Mouse (Mus musculus) kidney, adult 11 months (tissue): ENCODE results near the gene Hspa1b.
A peak's percentile ranks its signal among the peaks of the same experiment; 100 is the strongest.

Source experiments
- DNase-seq: peaks from one replicate; pipeline ENCODE4 v3.0.0; 2022

The Hspa1b gene

DNA sequence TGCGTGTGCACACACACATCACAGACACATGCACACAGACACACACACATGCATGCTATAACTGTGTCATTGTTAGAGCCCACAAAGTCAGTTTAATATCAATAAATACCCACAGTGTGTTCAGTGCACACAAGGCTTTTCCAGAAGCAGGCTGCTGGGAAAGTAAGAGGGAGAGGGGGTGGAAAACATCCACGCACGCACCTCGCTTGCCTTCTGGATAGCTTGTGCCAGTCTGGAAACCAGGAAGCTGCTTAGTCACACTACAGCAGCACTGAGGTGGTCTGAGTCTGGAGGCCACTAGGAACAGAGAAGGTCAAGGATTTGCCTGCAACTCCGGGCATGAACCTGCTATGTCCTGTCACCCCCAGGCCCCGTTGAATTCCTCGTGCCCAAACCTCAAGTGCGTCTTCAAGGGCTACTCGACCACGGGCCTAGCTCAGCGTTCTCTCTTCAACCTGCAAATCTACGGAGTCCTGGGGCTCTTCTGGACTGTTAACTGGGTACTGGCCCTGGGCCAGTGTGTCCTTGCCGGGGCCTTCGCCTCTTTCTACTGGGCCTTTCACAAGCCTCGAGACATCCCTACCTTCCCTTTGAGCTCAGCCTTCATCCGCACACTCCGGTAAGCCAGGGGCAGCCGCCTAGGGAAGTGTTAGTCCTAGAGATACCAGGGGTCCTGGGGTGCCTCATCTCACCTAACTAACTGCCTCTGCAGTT, 31.6 kb downstream of the Hspa1b start:
- DNase-seq, result no peak

DNA sequence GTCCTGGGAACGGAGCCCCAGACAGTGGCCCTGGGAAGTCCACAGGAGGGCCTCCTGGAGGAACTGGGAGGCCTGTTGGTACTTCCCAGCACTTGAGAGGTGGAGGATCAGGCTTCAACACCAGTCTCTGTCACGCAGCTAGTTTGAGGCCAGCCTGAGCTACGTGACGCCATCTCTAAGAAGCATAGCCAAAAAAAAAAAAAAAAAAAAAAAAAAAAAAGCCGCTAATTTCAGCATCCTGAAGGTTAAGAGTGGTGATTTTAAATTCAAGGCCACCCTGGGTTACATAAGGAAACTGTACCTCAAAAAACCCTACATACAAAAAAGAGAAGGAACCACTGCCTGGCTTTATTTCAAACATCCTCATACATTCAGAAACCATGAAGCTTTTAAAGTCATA, 34.8 kb downstream of the Hspa1b start:
- DNase-seq, result no peak

DNA sequence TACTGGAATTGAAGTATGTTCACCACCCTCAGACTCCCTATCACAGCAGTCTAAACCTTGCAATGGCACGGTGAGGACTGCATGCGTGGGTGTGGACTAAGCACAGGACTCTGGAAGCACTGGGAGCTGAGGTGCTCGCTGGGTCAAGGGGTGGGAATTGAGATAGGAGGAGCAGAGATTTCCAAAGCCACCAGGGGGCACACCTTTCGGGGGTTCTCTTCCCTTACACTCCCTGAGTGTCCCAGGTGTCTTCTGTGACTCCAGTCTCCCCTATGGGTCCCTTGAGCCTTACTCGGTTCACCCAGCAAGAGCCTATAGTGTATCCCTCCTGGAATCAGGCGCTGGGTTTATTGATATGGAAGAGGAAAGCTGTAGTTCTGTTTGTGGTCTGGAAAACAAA, 36.1 kb downstream of the Hspa1b start:
- no peak for DNase-seq

DNA sequence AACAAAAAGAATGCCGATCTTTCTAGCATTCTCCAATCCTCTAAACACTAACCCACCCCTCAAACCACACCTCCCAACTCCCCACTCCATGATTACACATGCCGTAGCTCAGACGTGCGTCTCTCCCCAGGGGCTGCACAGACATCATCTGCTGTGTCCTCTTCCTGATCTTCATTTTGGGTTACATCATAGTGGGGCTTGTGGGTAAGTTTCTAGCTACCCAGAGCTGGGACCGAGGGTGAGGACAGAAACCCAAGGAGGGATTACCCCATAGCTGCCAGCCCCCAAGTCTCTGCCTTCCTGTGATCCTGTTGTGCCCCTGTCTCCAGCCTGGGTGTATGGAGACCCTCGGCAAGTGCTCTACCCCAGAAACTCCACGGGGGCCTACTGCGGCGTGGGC, 41.9 kb downstream of the Hspa1b start:
- DNase-seq, result no peak

DNA sequence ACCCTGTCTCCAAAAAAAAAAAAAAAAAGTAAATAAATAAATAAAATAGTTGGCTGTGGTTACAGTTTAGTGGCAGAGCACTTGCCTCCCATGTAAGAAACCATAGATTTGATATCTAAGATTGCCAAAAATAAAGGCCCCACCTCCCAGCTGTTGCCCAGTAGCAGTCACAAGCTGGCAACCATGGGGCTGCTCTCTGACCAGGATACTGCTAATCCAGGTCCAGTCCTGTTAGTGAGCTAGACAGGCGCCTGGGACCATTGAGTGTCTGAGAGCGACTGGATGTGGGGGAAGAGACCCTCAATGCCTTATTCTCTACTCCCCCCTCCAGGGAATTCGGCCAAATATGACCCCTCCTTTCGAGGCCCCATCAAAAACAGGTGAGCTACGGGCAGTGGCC, 42.7 kb downstream of the Hspa1b start:
- DNase-seq, result no peak

DNA sequence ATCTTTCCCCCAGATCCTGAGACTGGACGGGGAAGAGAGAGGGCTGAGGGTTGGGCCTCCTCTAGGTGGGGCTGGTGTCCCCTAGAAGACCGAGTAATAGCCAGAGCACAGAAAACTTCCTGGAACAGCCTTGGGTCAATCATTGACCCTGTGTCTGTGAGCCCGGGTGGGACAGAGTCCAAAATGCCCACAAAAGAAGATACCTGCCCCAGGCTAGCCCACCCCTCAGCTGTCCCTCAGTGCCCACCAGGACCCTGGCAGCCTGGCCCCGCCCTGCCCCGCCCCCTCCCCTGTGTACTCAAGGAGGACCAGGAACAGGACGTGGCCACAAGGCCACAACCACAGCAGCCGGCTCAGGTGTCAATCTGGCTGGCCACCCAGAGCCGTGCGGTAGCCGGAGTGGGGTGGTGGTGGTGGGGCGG, 43.6 kb downstream of the Hspa1b start:
- DNase-seq, result peak; percentile 87

DNA sequence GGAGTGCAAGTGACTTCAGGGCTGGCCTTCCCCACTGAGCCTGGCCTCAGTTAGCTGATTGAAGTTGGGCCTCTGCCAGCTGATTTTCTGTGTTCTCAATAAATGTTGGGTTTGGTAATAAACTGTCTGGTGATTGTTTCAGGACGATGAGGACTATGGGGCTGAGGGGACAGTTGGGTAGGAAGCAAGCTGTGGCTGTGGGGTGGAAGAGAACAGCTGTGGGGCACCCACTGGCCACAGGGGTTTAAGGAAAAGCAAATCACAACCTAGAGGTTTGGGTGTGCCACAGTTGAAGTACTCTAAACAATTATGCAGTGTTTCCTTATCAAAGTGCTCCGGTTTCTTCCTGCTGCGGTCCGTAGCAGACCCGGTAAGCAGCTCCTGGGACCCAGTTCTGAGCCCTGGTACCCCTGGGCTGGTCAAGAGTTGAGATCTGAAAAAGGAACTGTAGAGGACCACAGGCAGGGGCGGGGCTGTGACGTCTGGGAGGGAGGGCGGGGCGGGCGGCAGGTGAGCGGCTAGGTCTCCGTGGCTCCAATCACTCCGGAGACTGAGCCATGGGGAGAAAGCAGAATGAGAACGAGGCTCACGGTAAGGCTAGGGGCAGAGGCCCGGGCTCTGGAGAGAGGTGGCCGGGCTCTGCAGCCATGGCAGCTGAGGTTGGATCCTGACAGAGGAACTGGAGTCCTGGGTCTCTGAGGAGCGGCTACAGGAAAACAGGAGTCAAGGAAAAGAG, 44.9 kb downstream of the Hspa1b start, which contains the start of gene Slc44a4:
Gene Slc44a4, plus strand, starts transcription at position 537 of the 736 bp plus-strand sequence.
- DNase-seq, result peak; percentile 48

DNA sequence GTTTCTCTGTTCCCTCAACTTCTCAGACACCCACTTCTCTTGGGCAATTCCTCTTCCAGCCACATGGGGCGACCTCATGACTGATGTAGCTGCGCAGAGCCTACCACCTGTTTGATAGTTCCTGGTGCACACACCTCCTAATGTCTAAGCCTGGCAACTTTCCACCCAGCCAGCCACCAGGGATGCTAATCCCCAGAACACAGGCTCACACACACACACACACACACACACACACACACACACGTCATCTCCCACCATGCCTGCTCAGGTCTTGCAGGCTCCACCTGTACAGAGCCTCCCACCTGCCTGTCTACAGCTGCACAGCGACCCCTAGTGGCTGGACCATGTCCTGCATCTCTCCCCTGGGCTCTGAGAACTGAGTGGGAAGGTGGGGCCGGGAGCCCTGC, 47.1 kb downstream of the Hspa1b start:
- DNase-seq, result peak; percentile 81

DNA sequence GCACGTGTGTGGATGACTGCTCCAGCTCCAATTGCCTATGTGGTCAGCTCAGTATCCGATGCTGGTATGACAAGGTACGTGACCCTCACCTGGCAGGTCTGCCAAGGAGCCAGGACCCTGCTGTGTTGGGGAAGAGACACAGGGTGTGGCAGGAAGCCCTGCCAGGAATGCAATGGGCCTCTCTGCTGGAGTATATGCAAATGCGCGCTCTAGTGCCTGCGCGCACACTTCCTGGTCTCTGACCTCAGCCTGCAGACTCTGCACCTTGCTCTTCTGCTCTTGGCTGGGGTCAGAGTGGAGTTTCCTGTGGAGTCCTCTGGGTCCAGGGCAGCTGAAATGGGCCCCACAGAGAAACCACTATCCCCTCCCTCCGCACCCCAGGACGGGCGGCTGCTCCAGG, 48.1 kb downstream of the Hspa1b start:
- DNase-seq, result peak; percentile 73
